Mouse (Mus musculus) kidney, embryonic 16.5 days (tissue): Measurements from ENCODE around the gene Rnf128. TPM values are rescaled to one million over a fixed set of nuclear protein-coding genes. Genes with fewer than 3 reads are reported as not detected.
"Not testable (repeated sequence)": the region's sequence is repeated elsewhere in the genome, so short reads cannot be mapped to it uniquely, and the experiment has no call there.

Experiments
- ATAC-seq: fragments of 200-750 bp; cut with Nextera tagmentation; 2 replicates; pipeline ENCODE4 v1.8.0; 2017; ENCODE audit warnings: moderate TSS enrichment; ENCODE audit not compliant: low FRiP score, low TSS enrichment
- H3K27ac ChIP-seq: fragments of 300-500 bp; sonication (generic); 2 replicates; pipeline ENCODE4 v1.5.1; 2014; ENCODE audit warnings: low read length
- H3K27me3 ChIP-seq: fragments of 300-500 bp; sonication (generic); 2 replicates; pipeline ENCODE4 v1.6.1; 2014; ENCODE audit warnings: low read length, control low read depth, mixed read lengths; ENCODE audit not compliant: insufficient read depth
- H3K36me3 ChIP-seq: fragments of 300-500 bp; sonication (generic); 2 replicates; pipeline ENCODE4 v1.6.1; 2014; ENCODE audit warnings: low read length, control low read depth, mixed read lengths; ENCODE audit not compliant: insufficient read depth
- H3K4me1 ChIP-seq: fragments of 300-500 bp; sonication (generic); 2 replicates; pipeline ENCODE4 v1.6.1; 2014; ENCODE audit warnings: low read length, control low read depth, mixed read lengths; ENCODE audit not compliant: insufficient read depth
- H3K4me2 ChIP-seq: fragments of 300-500 bp; sonication (generic); replicated peaks from 2 replicates; pipeline ENCODE4 v1.6.1; 2014; ENCODE audit warnings: low read depth, low read length
- H3K4me3 ChIP-seq: fragments of 300-500 bp; sonication (generic); 2 replicates; pipeline ENCODE4 v1.5.1; 2014; ENCODE audit warnings: mild to moderate bottlenecking, low read length
- H3K9ac ChIP-seq: fragments of 300-500 bp; sonication (generic); replicated peaks from 2 replicates; pipeline ENCODE4 v1.6.1; 2014; ENCODE audit warnings: low read length
- H3K9me3 ChIP-seq: fragments of 300-500 bp; sonication (generic); 2 replicates; pipeline ENCODE4 v1.6.1; 2016; ENCODE audit warnings: low read length, control low read depth
- WGBS: fragments of 180-500 bp; shearing (Covaris S2); extraction: QIAGEN DNeasy Blood & Tissue Kit; methylation state at CpG from one replicate; pipeline ENCODE4 v1.1.7; 2014; 5-methylcytosine and 5-hydroxymethylcytosine counted together
- polyA plus RNA-seq: library from polyadenylated mRNA; unstranded; fragments of >200 nt; fragmentation: Nextera tagmentation; extraction: Ambion mirVana; gene quantifications from 2 replicates; pipeline ENCODE4 v1.2.1, GENCODE M21; 2015

Gene Rnf128
- polyA plus RNA-seq, 1 experiment from 2014 or later, result 46.4 TPM

GRCm38 (mm10) chrX:139543726-139544125 is 19.4 kb upstream of the Rnf128 start:
- H3K36me3 ChIP-seq, result no peaks in the 10 kb centered on the region
- WGBS, result 61% methylated on average over 7 of the region's 7 CpGs
- H3K4me3 ChIP-seq, result no peak overlapping the region

GRCm38 (mm10) chrX:139550456-139550855 is 12.7 kb upstream of the Rnf128 start:
- 74% methylated on average over 5 of the region's 5 CpGs for WGBS

More at GRCm38 (mm10) chrX:139543726-139544125, 19.4 kb upstream of the Rnf128 start:
- Histone ChIP-seq H3K4me2 (no peak overlapping the region), H3K27ac (no peak overlapping the region), H3K4me1 (no peaks in the 10 kb centered on the region), H3K27me3 (peaks cover 3% of the 10 kb centered on the region; the same call in 1 of the 2 replicates), H3K9ac (no peak overlapping the region), H3K9me3 (no peaks in the 10 kb centered on the region)
- no peak for ATAC-seq

GRCm38 (mm10) chrX:139552090-139552489 is 11.0 kb upstream of the Rnf128 start:
- Histone ChIP-seq H3K9ac (no peak overlapping the region), H3K27ac (no peak overlapping the region), H3K27me3 (no peaks in the 10 kb centered on the region; the same call in 1 of the 2 replicates), H3K36me3 (no peaks in the 10 kb centered on the region), H3K4me1 (no peaks in the 10 kb centered on the region), H3K9me3 (no peaks in the 10 kb centered on the region), H3K4me3 (no peak overlapping the region), H3K4me2 (no peak overlapping the region)
- no peak for ATAC-seq
- 75% methylated on average over 2 of the region's 2 CpGs for WGBS

More at GRCm38 (mm10) chrX:139550456-139550855, 12.7 kb upstream of the Rnf128 start:
- Histone ChIP-seq H3K4me2 (no peak overlapping the region), H3K9me3 (no peaks in the 10 kb centered on the region), H3K4me3 (no peak overlapping the region), H3K9ac (no peak overlapping the region), H3K36me3 (no peaks in the 10 kb centered on the region), H3K27me3 (no peaks in the 10 kb centered on the region; the same call in 1 of the 2 replicates), H3K4me1 (no peaks in the 10 kb centered on the region), H3K27ac (no peak overlapping the region)
- ATAC-seq, result no peak

DNA sequence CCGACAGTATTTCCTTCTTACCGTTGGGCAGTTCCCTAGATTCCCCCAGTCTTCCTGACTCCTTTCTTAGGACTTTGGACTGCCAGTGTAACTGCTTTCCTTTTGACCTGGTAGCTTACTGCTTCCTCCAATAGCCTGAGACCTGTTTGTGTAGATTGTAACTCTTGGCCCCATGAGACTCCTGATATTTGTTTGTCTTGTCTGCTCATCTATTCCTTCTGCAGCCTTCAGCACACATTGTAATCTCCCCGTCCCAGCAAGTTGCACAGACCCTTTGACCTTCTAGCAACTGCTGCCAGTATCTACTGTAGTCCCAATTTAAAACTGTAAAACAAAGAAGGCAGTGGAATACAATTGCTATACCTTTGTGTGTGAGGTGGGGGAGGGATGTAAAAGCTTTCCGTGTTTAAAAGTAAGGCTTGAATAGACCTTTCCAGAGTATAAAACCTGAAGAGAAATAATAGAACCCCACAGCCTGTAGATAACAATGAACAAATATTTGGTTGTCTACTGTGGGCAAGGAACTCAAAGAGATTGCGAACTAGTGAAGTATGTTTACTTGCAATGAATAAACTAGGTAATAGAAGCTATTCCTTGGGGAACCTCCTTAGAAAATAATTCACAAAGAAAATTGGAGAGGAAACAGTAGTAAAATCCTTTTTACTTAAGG is 726 bp upstream of the Rnf128 start:
- peaks cover 4% of the 10 kb centered on the region; the same call in 1 of the 2 replicates for H3K27me3 ChIP-seq
- H3K9ac ChIP-seq, result no peak overlapping the region
- 53% methylated on average over 5 of the region's 5 CpGs for WGBS
- H3K27ac ChIP-seq, result 0 out of 2 replicates have a peak overlapping the region, but pooled peaks have one; percentile 2
- no peak for ATAC-seq
- no peaks in the 10 kb centered on the region for H3K9me3 ChIP-seq
- H3K4me3 ChIP-seq, result no peak overlapping the region
- no peaks in the 10 kb centered on the region for H3K4me1 ChIP-seq
- H3K4me2 ChIP-seq, result no peak overlapping the region
- no peaks in the 10 kb centered on the region for H3K36me3 ChIP-seq

DNA sequence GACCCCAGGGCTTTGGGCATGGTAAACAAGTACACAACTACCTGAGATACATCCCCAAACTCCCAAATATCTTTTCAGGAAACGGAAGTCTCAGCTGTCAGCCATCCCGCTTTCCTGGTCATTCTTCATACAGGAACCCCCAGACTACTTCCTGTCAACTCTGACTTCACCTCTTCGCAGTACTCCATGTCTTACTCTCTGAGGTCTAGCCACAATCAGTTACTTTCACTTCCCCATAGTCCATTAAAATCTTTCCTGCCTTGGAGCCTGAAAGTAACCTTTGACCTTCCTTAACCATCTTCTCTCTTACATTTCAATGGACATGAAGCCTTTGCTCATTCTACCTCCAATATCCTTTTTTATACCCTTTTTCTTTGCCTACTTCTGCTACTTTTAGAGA is 6.9 kb downstream of the Rnf128 start:
- no peaks in the 10 kb centered on the region for H3K9me3 ChIP-seq
- no peak for ATAC-seq
- no peak overlapping the region for H3K9ac ChIP-seq
- no peaks in the 10 kb centered on the region for H3K4me1 ChIP-seq
- WGBS, result 75% methylated on average over 3 of the region's 3 CpGs
- no peak overlapping the region for H3K4me2 ChIP-seq
- no peaks in the 10 kb centered on the region for H3K36me3 ChIP-seq
- no peak overlapping the region for H3K27ac ChIP-seq
- no peak overlapping the region for H3K4me3 ChIP-seq
- H3K27me3 ChIP-seq, result peaks cover 4% of the 10 kb centered on the region; the same call in 1 of the 2 replicates

- ATAC-seq, result peak; percentile 65; the same call in 1 of the 2 replicates
- Histone ChIP-seq H3K27ac (no peak overlapping the region), H3K27me3 (peaks cover 3% of the 10 kb centered on the region; the same call in 1 of the 2 replicates), H3K4me1 (no peaks in the 10 kb centered on the region), H3K9ac (no peak overlapping the region), H3K9me3 (no peaks in the 10 kb centered on the region), H3K36me3 (no peaks in the 10 kb centered on the region), H3K4me3 (no peak overlapping the region), H3K4me2 (no peak overlapping the region)
- 43% methylated on average over 6 of the region's 6 CpGs for WGBS
These were observed 15.6 kb downstream of the Rnf128 start for GRCm38 (mm10) chrX:139578649-139579278.

GRCm38 (mm10) chrX:139583616-139584015 is 20.5 kb downstream of the Rnf128 start:
- peaks cover 3% of the 10 kb centered on the region; the same call in 1 of the 2 replicates for H3K27me3 ChIP-seq
- no peak overlapping the region for H3K9ac ChIP-seq
- no peak overlapping the region for H3K4me3 ChIP-seq
- ATAC-seq, result no peak
- H3K4me2 ChIP-seq, result no peak overlapping the region
- 39% methylated on average over 4 of the region's 4 CpGs for WGBS
- no peak overlapping the region for H3K27ac ChIP-seq
- H3K9me3 ChIP-seq, result no peaks in the 10 kb centered on the region
- no peaks in the 10 kb centered on the region for H3K36me3 ChIP-seq
- no peaks in the 10 kb centered on the region for H3K4me1 ChIP-seq

- H3K27ac ChIP-seq, ATAC-seq, H3K27me3 ChIP-seq, H3K9ac ChIP-seq, H3K4me1 ChIP-seq, H3K36me3 ChIP-seq, H3K9me3 ChIP-seq, H3K4me3 ChIP-seq, H3K4me2 ChIP-seq: not testable (repeated sequence)
- WGBS, result 82% methylated on average over 2 of the region's 2 CpGs
These were observed 23.6 kb downstream of the Rnf128 start for GRCm38 (mm10) chrX:139586676-139587075.

- ATAC-seq, result 0 out of 2 replicates have a peak, but pooled peaks have one; percentile 51
- Histone ChIP-seq H3K4me1 (no peaks in the 10 kb centered on the region), H3K4me2 (no peak overlapping the region), H3K4me3 (no peak overlapping the region), H3K27ac (no peak overlapping the region), H3K9ac (no peak overlapping the region), H3K9me3 (no peaks in the 10 kb centered on the region), H3K27me3 (peaks cover 2% of the 10 kb centered on the region; the same call in 1 of the 2 replicates), H3K36me3 (no peaks in the 10 kb centered on the region)
- 79% methylated on average over 6 of the region's 6 CpGs for WGBS
These were observed 33.3 kb downstream of the Rnf128 start for GRCm38 (mm10) chrX:139596404-139596803.
